Mouse (Mus musculus): ENCODE data around the gene Dbp. TPM values are rescaled to one million over a fixed set of nuclear protein-coding genes. Genes with fewer than 3 reads are reported as not detected.

Gene Dbp
- polyA plus RNA-seq, 1 experiment, result 26.2 TPM

- TF ChIP-seq MAX (IDR thresholded peaks at IDR 0.05; ENCODE audit: low read depth) (no peak), POLR2AphosphoS2 (IDR thresholded peaks at IDR 0.05; ENCODE audit: insufficient read length, low read depth) (peak; percentile 92)
- H3K27me3 ChIP-seq (ENCODE audit: control insufficient read depth, insufficient read depth, insufficient read length), result no peaks in the 10 kb centered on the region
- H3K4me3 ChIP-seq, result no peak overlapping the region
- H3ac ChIP-seq (ENCODE audit: control insufficient read depth, insufficient read length), result no peak overlapping the region
- H3K36me3 ChIP-seq (ENCODE audit: control insufficient read depth, insufficient read depth), result no peaks in the 10 kb centered on the region
- H3K79me2 ChIP-seq (ENCODE audit: control insufficient read depth, insufficient read depth), result peaks cover 14% of the 10 kb centered on the region
- H3K4me2 ChIP-seq (ENCODE audit: low read depth), result no peak overlapping the region
Observed at GRCm38 (mm10) chr7:45710477-45711191, 5.7 kb downstream of the Dbp start.

GRCm38 (mm10) chr7:45711316-45712021 is 6.6 kb downstream of the Dbp start:
- Histone ChIP-seq H3K79me2 (ENCODE audit: control insufficient read depth, insufficient read depth) (peaks cover 22% of the 10 kb centered on the region), H3K36me3 (ENCODE audit: control insufficient read depth, insufficient read depth) (no peaks in the 10 kb centered on the region), H3ac (ENCODE audit: control insufficient read depth, insufficient read length) (no peak overlapping the region), H3K27me3 (ENCODE audit: control insufficient read depth, insufficient read depth, insufficient read length) (no peaks in the 10 kb centered on the region), H3K4me3 (no peak overlapping the region), H3K4me2 (ENCODE audit: low read depth) (no peak overlapping the region)
- TF ChIP-seq SRF (IDR thresholded peaks at IDR 0.05; ENCODE audit: control insufficient read depth, insufficient read length, low read depth), result no peak
- TF ChIP-seq MYOG (IDR thresholded peaks at IDR 0.05; ENCODE audit: control insufficient read depth in 1 of 3, insufficient read depth in 1 of 3, insufficient read length in 2 of 3, low read depth in 2 of 3), result no peak
- TF ChIP-seq MAX (IDR thresholded peaks at IDR 0.05; ENCODE audit: low read depth), result no peak
- TF ChIP-seq POLR2A (IDR thresholded peaks at IDR 0.05; ENCODE audit: insufficient read length, low read depth), result peak; percentile 25
- no peak for TF ChIP-seq E2F4 (IDR thresholded peaks at IDR 0.05; ENCODE audit: insufficient read depth)
- peak; percentile 85 for TF ChIP-seq POLR2AphosphoS2 (IDR thresholded peaks at IDR 0.05; ENCODE audit: insufficient read length, low read depth)
- TF ChIP-seq USF1 (IDR thresholded peaks at IDR 0.05; ENCODE audit: low read depth), result no peak

- Histone ChIP-seq H3K27me3 (ENCODE audit: control insufficient read depth, insufficient read depth, insufficient read length) (no peaks in the 10 kb centered on the region), H3K79me2 (ENCODE audit: control insufficient read depth, insufficient read depth) (peaks cover 29% of the 10 kb centered on the region), H3ac (ENCODE audit: control insufficient read depth, insufficient read length) (no peak overlapping the region), H3K4me2 (ENCODE audit: low read depth) (no peak overlapping the region), H3K36me3 (ENCODE audit: control insufficient read depth, insufficient read depth) (no peaks in the 10 kb centered on the region), H3K4me3 (no peak overlapping the region)
- peak; percentile 70 for TF ChIP-seq POLR2AphosphoS2 (IDR thresholded peaks at IDR 0.05; ENCODE audit: insufficient read length, low read depth)
- no peak for TF ChIP-seq MYOG (IDR thresholded peaks at IDR 0.05; ENCODE audit: control insufficient read depth in 1 of 3, insufficient read depth in 1 of 3, insufficient read length in 2 of 3, low read depth in 2 of 3)
Observed at GRCm38 (mm10) chr7:45712022-45712757, 7.3 kb downstream of the Dbp start.

- no peak overlapping the region for H3ac ChIP-seq (ENCODE audit: control insufficient read depth, insufficient read length)
- H3K27me3 ChIP-seq (ENCODE audit: control insufficient read depth, insufficient read depth, insufficient read length), result no peaks in the 10 kb centered on the region
- TF ChIP-seq TCF12 (IDR thresholded peaks at IDR 0.05; ENCODE audit: insufficient read depth, poor library complexity, severe bottlenecking), result no peak
- no peak for TF ChIP-seq REST (IDR thresholded peaks at IDR 0.05; ENCODE audit: insufficient read depth, insufficient read length)
- TF ChIP-seq POLR2A (IDR thresholded peaks at IDR 0.05; ENCODE audit: insufficient read length, low read depth), result no peak
- TF ChIP-seq E2F4 (IDR thresholded peaks at IDR 0.05; ENCODE audit: insufficient read depth), result no peak
- TF ChIP-seq MAX (IDR thresholded peaks at IDR 0.05; ENCODE audit: low read depth), result no peak
- TF ChIP-seq MYOD1 (IDR thresholded peaks at IDR 0.05; ENCODE audit: control insufficient read depth in 1 of 3, insufficient read length in 2 of 3, low read depth in 2 of 3), result no peak
- no peak for TF ChIP-seq CEBPB (IDR thresholded peaks at IDR 0.05; ENCODE audit: insufficient read depth, poor library complexity, severe bottlenecking)
- no peak for TF ChIP-seq USF1 (IDR thresholded peaks at IDR 0.05; ENCODE audit: low read depth)
- no peak for TF ChIP-seq TCF3 (IDR thresholded peaks at IDR 0.05; ENCODE audit: insufficient read length, low read depth)
- no peak for TF ChIP-seq MYOG (IDR thresholded peaks at IDR 0.05; ENCODE audit: control insufficient read depth in 1 of 3, insufficient read depth in 1 of 3, insufficient read length in 2 of 3, low read depth in 2 of 3)
- TF ChIP-seq SRF (IDR thresholded peaks at IDR 0.05; ENCODE audit: control insufficient read depth, insufficient read length, low read depth), result no peak
- TF ChIP-seq POLR2AphosphoS2 (IDR thresholded peaks at IDR 0.05; ENCODE audit: insufficient read length, low read depth), result no peak
- H3K79me2 ChIP-seq (ENCODE audit: control insufficient read depth, insufficient read depth), result peaks cover 37% of the 10 kb centered on the region
- no peak overlapping the region for H3K4me2 ChIP-seq (ENCODE audit: low read depth)
- no peaks in the 10 kb centered on the region for H3K36me3 ChIP-seq (ENCODE audit: control insufficient read depth, insufficient read depth)
- H3K4me3 ChIP-seq, result no peak overlapping the region
Observed at GRCm38 (mm10) chr7:45713396-45713795, 8.5 kb downstream of the Dbp start.

- Histone ChIP-seq H3K4me3 (peak overlapping the region; percentile 96), H3K4me2 (ENCODE audit: low read depth) (peak overlapping the region; percentile 84), H3K36me3 (ENCODE audit: control insufficient read depth, insufficient read depth) (no peaks in the 10 kb centered on the region), H3ac (ENCODE audit: control insufficient read depth, insufficient read length) (no peak overlapping the region), H3K27me3 (ENCODE audit: control insufficient read depth, insufficient read depth, insufficient read length) (no peaks in the 10 kb centered on the region), H3K79me2 (ENCODE audit: control insufficient read depth, insufficient read depth) (peaks cover 43% of the 10 kb centered on the region)
- TF ChIP-seq MAX (IDR thresholded peaks at IDR 0.05; ENCODE audit: low read depth), result no peak
- TF ChIP-seq REST (IDR thresholded peaks at IDR 0.05; ENCODE audit: insufficient read depth, insufficient read length), result no peak
- no peak for TF ChIP-seq MYOG (IDR thresholded peaks at IDR 0.05; ENCODE audit: control insufficient read depth in 1 of 3, insufficient read depth in 1 of 3, insufficient read length in 2 of 3, low read depth in 2 of 3)
- no peak for TF ChIP-seq MYOD1 (IDR thresholded peaks at IDR 0.05; ENCODE audit: control insufficient read depth in 1 of 3, insufficient read length in 2 of 3, low read depth in 2 of 3)
- no peak for TF ChIP-seq CEBPB (IDR thresholded peaks at IDR 0.05; ENCODE audit: insufficient read depth, poor library complexity, severe bottlenecking)
- no peak for TF ChIP-seq USF1 (IDR thresholded peaks at IDR 0.05; ENCODE audit: low read depth)
- TF ChIP-seq POLR2AphosphoS2 (IDR thresholded peaks at IDR 0.05; ENCODE audit: insufficient read length, low read depth), result no peak
- TF ChIP-seq SRF (IDR thresholded peaks at IDR 0.05; ENCODE audit: control insufficient read depth, insufficient read length, low read depth), result no peak
- no peak for TF ChIP-seq POLR2A (IDR thresholded peaks at IDR 0.05; ENCODE audit: insufficient read length, low read depth)
- TF ChIP-seq TCF3 (IDR thresholded peaks at IDR 0.05; ENCODE audit: insufficient read length, low read depth), result no peak
Observed at GRCm38 (mm10) chr7:45713881-45714520, 9.1 kb downstream of the Dbp start.

All from myocyte (in vitro differentiated cells).